Mouse (Mus musculus): Measurements from ENCODE around the gene Sis. TPM values are rescaled to one million over a fixed set of nuclear protein-coding genes. Genes with fewer than 3 reads are reported as not detected.

Gene Sis
- polyA plus RNA-seq (2016; fragmentation: Nextera tagmentation; extraction: Ambion mirVana), result not detected in 2 replicates

GRCm38 (mm10) chr3:72967675-72968074, at the start of gene Sis:
TSS of gene Sis (minus strand) at chr3:72967863.
- no peak for ATAC-seq (ENCODE audit: low FRiP score)

GRCm38 (mm10) chr3:73006045-73006444, 38.4 kb upstream of the Sis start:
- H3K4me2 ChIP-seq, result no peak overlapping the region
- H3K27me3 ChIP-seq, result no peaks in the 10 kb centered on the region
- 5% methylated on average over 6 of the region's 6 CpGs for WGBS
- H3K4me1 ChIP-seq, result peaks cover 3% of the 10 kb centered on the region; the same call in 1 of the 2 replicates
- H3K4me3 ChIP-seq (replicated peaks), result no peak overlapping the region
- H3K36me3 ChIP-seq (replicated peaks), result no peaks in the 10 kb centered on the region
- no peaks in the 10 kb centered on the region for H3K9me3 ChIP-seq
- no peak overlapping the region for H3K9ac ChIP-seq
- no peak overlapping the region for H3K27ac ChIP-seq
- ATAC-seq (ENCODE audit: low FRiP score), result no peak

More at GRCm38 (mm10) chr3:72967675-72968074, at the start of gene Sis:
- Histone ChIP-seq H3K9me3 (no peaks in the 10 kb centered on the region), H3K27ac (no peak within 1 kb of the TSS), H3K36me3 (replicated peaks) (no peaks in the 10 kb centered on the region), H3K4me3 (replicated peaks) (no peak within 1 kb of the TSS), H3K4me2 (no peak within 1 kb of the TSS), H3K4me1 (no peaks in the 10 kb centered on the region), H3K9ac (no peak within 1 kb of the TSS), H3K27me3 (no peaks in the 10 kb centered on the region)

- no peak for ATAC-seq (ENCODE audit: low FRiP score)
- WGBS, result 97% methylated on average over 4 of the region's 4 CpGs
- H3K4me1 ChIP-seq, result peaks cover 3% of the 10 kb centered on the region; the same call in 1 of the 2 replicates
- no peaks in the 10 kb centered on the region for H3K27me3 ChIP-seq
- H3K4me3 ChIP-seq (replicated peaks), result no peak overlapping the region
- H3K36me3 ChIP-seq (replicated peaks), result no peaks in the 10 kb centered on the region
- no peak overlapping the region for H3K27ac ChIP-seq
- no peak overlapping the region for H3K4me2 ChIP-seq
- H3K9me3 ChIP-seq, result no peaks in the 10 kb centered on the region
- H3K9ac ChIP-seq, result no peak overlapping the region
Measured at GRCm38 (mm10) chr3:73002933-73003696, 35.5 kb upstream of the Sis start.

GRCm38 (mm10) chr3:72997517-72997916, 29.9 kb upstream of the Sis start:
- no peak overlapping the region for H3K4me2 ChIP-seq
- no peak overlapping the region for H3K4me3 ChIP-seq (replicated peaks)
- H3K9ac ChIP-seq, result no peak overlapping the region
- H3K27ac ChIP-seq, result no peak overlapping the region
- 78% methylated on average over 4 of the region's 4 CpGs for WGBS
- no peaks in the 10 kb centered on the region for H3K36me3 ChIP-seq (replicated peaks)
- no peaks in the 10 kb centered on the region for H3K4me1 ChIP-seq
- no peaks in the 10 kb centered on the region for H3K27me3 ChIP-seq
- no peak for ATAC-seq (ENCODE audit: low FRiP score)
- no peaks in the 10 kb centered on the region for H3K9me3 ChIP-seq

- Histone ChIP-seq H3K36me3 (replicated peaks) (no peaks in the 10 kb centered on the region), H3K27ac (no peak overlapping the region), H3K9me3 (no peaks in the 10 kb centered on the region), H3K27me3 (no peaks in the 10 kb centered on the region), H3K4me2 (no peak overlapping the region), H3K4me3 (replicated peaks) (no peak overlapping the region), H3K9ac (no peak overlapping the region), H3K4me1 (no peaks in the 10 kb centered on the region)
- 92% methylated on average over 2 of the region's 2 CpGs for WGBS
- ATAC-seq (ENCODE audit: low FRiP score), result no peak
Measured at GRCm38 (mm10) chr3:72990992-72991391, 23.3 kb upstream of the Sis start.

GRCm38 (mm10) chr3:72976602-72977001, 8.9 kb upstream of the Sis start:
- H3K27ac ChIP-seq, result no peak overlapping the region
- H3K4me2 ChIP-seq, result no peak overlapping the region
- no peaks in the 10 kb centered on the region for H3K9me3 ChIP-seq
- no peak overlapping the region for H3K4me3 ChIP-seq (replicated peaks)
- H3K36me3 ChIP-seq (replicated peaks), result no peaks in the 10 kb centered on the region
- no peak overlapping the region for H3K9ac ChIP-seq
- no peaks in the 10 kb centered on the region for H3K27me3 ChIP-seq
- no peak for ATAC-seq (ENCODE audit: low FRiP score)
- 75% methylated on average over 3 of the region's 3 CpGs for WGBS
- no peaks in the 10 kb centered on the region for H3K4me1 ChIP-seq

GRCm38 (mm10) chr3:72918919-72919526, 48.6 kb downstream of the Sis start:
- H3K27ac ChIP-seq, result no peak overlapping the region
- no peaks in the 10 kb centered on the region for H3K9me3 ChIP-seq
- H3K9ac ChIP-seq, result no peak overlapping the region
- H3K4me1 ChIP-seq, result no peaks in the 10 kb centered on the region
- no peak overlapping the region for H3K4me2 ChIP-seq
- WGBS, result 90% methylated on average over 4 of the region's 4 CpGs
- H3K36me3 ChIP-seq (replicated peaks), result no peaks in the 10 kb centered on the region
- H3K4me3 ChIP-seq (replicated peaks), result no peak overlapping the region
- H3K27me3 ChIP-seq, result no peaks in the 10 kb centered on the region
- ATAC-seq (ENCODE audit: low FRiP score), result no peak

- Histone ChIP-seq H3K4me2 (no peak overlapping the region), H3K9me3 (no peaks in the 10 kb centered on the region), H3K9ac (no peak overlapping the region), H3K4me1 (no peaks in the 10 kb centered on the region), H3K36me3 (replicated peaks) (no peaks in the 10 kb centered on the region), H3K27ac (no peak overlapping the region), H3K4me3 (replicated peaks) (no peak overlapping the region), H3K27me3 (no peaks in the 10 kb centered on the region)
- no peak for ATAC-seq (ENCODE audit: low FRiP score)
- 96% methylated on average over 1 of the region's 1 CpGs for WGBS
Measured at GRCm38 (mm10) chr3:72882501-72882900, 85.2 kb downstream of the Sis start.

- no peaks in the 10 kb centered on the region for H3K27me3 ChIP-seq
- H3K27ac ChIP-seq, result no peak overlapping the region
- no peak overlapping the region for H3K4me2 ChIP-seq
- no peak for ATAC-seq (ENCODE audit: low FRiP score)
- no peaks in the 10 kb centered on the region for H3K4me1 ChIP-seq
- no peaks in the 10 kb centered on the region for H3K36me3 ChIP-seq (replicated peaks)
- H3K4me3 ChIP-seq (replicated peaks), result no peak overlapping the region
- no peaks in the 10 kb centered on the region for H3K9me3 ChIP-seq
- no peak overlapping the region for H3K9ac ChIP-seq
Measured at GRCm38 (mm10) chr3:72868141-72868540, 99.5 kb downstream of the Sis start.

- ATAC-seq (ENCODE audit: low FRiP score), result no peak
- H3K27me3 ChIP-seq, result no peaks in the 10 kb centered on the region
- no peaks in the 10 kb centered on the region for H3K9me3 ChIP-seq
- H3K9ac ChIP-seq, result no peak overlapping the region
- WGBS, result 88% methylated on average over 3 of the region's 3 CpGs
- no peak overlapping the region for H3K4me3 ChIP-seq (replicated peaks)
- H3K4me1 ChIP-seq, result no peaks in the 10 kb centered on the region
- H3K36me3 ChIP-seq (replicated peaks), result no peaks in the 10 kb centered on the region
- H3K4me2 ChIP-seq, result no peak overlapping the region
- H3K27ac ChIP-seq, result no peak overlapping the region
Measured at GRCm38 (mm10) chr3:72858738-72859137, 108.9 kb downstream of the Sis start.

- Histone ChIP-seq H3K9ac (no peak overlapping the region), H3K4me2 (no peak overlapping the region), H3K9me3 (no peaks in the 10 kb centered on the region), H3K4me3 (replicated peaks) (no peak overlapping the region), H3K27ac (no peak overlapping the region), H3K4me1 (no peaks in the 10 kb centered on the region), H3K27me3 (no peaks in the 10 kb centered on the region), H3K36me3 (replicated peaks) (no peaks in the 10 kb centered on the region)
- no peak for ATAC-seq (ENCODE audit: low FRiP score)
- 95% methylated on average over 1 of the region's 1 CpGs for WGBS
Measured at GRCm38 (mm10) chr3:72855405-72855804, 112.3 kb downstream of the Sis start.

GRCm38 (mm10) chr3:72840641-72841040, 127.0 kb downstream of the Sis start:
- no peak overlapping the region for H3K4me2 ChIP-seq
- no peaks in the 10 kb centered on the region for H3K9me3 ChIP-seq
- H3K36me3 ChIP-seq (replicated peaks), result no peaks in the 10 kb centered on the region
- no peaks in the 10 kb centered on the region for H3K4me1 ChIP-seq
- WGBS, result 91% methylated on average over 2 of the region's 2 CpGs
- no peak overlapping the region for H3K27ac ChIP-seq
- ATAC-seq (ENCODE audit: low FRiP score), result no peak
- no peak overlapping the region for H3K4me3 ChIP-seq (replicated peaks)
- no peaks in the 10 kb centered on the region for H3K27me3 ChIP-seq
- no peak overlapping the region for H3K9ac ChIP-seq

Measured in forebrain, embryonic 12.5 days (tissue).